Mouse (Mus musculus) C2C12 (cell line): ENCODE measurements around the gene Foxn3. TPM values are rescaled to one million over a fixed set of nuclear protein-coding genes. Genes with fewer than 3 reads are reported as not detected.

Experiments used
- H3K27me3 ChIP-seq: one replicate; pipeline ENCODE4 v1.6.1; 2011; ENCODE audit not compliant: control insufficient read depth, insufficient read depth, insufficient read length
- H3K36me3 ChIP-seq: one replicate; pipeline ENCODE4 v1.6.1; 2011; ENCODE audit not compliant: control insufficient read depth, insufficient read depth
- H3K4me3 ChIP-seq: one replicate; pipeline ENCODE4 v1.5.1; 2011; ENCODE audit warnings: mild to moderate bottlenecking, control low read depth; ENCODE audit not compliant: poor library complexity, insufficient read depth, severe bottlenecking
- H3K79me2 ChIP-seq: one replicate; pipeline ENCODE4 v1.6.1; 2011; ENCODE audit not compliant: control insufficient read depth, insufficient read depth
- H3K79me3 ChIP-seq: one replicate; pipeline ENCODE4 v1.6.1; 2011; ENCODE audit warnings: low read depth, control low read depth
- H3ac ChIP-seq: one replicate; pipeline ENCODE3; 2011; ENCODE audit warnings: low read depth; ENCODE audit not compliant: control insufficient read depth, insufficient read length
- CEBPB ChIP-seq: IDR thresholded peaks from one replicate; pipeline ENCODE4 v1.6.1; 2011; ENCODE audit warnings: low read depth, mild to moderate bottlenecking, control low read depth, moderate library complexity
- CTCF ChIP-seq: IDR thresholded peaks from one replicate; pipeline ENCODE4 v1.5.1; 2011; ENCODE audit not compliant: control insufficient read depth, insufficient read depth, insufficient read length
- FOSL1 ChIP-seq: IDR thresholded peaks from one replicate; pipeline ENCODE4 v1.8.0; 2011; ENCODE audit warnings: mild to moderate bottlenecking, low read length; ENCODE audit not compliant: poor library complexity, insufficient read depth, severe bottlenecking
- MAX ChIP-seq: IDR thresholded peaks from one replicate; pipeline ENCODE4 v1.6.1; 2011; ENCODE audit warnings: mild to moderate bottlenecking, control low read depth
- MYOD1 ChIP-seq: IDR thresholded peaks from one replicate; pipeline ENCODE4 v1.6.1; 2011; ENCODE audit warnings: low read depth; ENCODE audit not compliant: control insufficient read depth, insufficient read length
- MYOG ChIP-seq: IDR thresholded peaks from one replicate; pipeline ENCODE4 v1.6.1; 2011; ENCODE audit not compliant: control insufficient read depth, insufficient read length; ENCODE audit errors: extremely low read depth
- USF1 ChIP-seq: IDR thresholded peaks from one replicate; pipeline ENCODE4 v1.6.1; 2011; ENCODE audit warnings: low read depth, mild to moderate bottlenecking, control low read depth, moderate library complexity
- polyA plus RNA-seq: library from polyadenylated mRNA; unstranded; fragments of >200 nt; fragmentation: generic; extraction: Trizol; gene quantifications from one replicate; pipeline ENCODE4 v1.2.1, GENCODE M21; 2012; ENCODE audit warnings: missing spikeins

The Foxn3 gene
- polyA plus RNA-seq, 1 experiment: 4.2 TPM

DNA sequence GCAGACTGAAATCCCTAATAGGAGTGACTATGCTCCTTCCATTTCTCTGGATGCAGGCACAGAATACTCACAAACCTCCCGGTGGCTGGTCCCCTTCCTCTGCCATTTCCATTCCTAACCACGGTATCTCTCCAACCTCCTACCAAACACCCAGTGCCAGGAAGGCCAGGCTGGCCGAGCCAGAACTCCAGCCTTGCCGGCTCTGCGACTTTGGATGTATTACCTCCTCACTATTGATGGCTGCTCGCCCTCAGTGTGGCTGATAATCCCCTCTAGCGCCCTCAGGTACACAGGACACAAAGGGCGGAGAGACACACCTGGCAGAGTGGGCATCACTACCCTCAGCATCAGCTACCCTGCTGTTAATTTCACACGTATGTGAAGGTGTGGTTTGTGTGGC is 318.7 kb downstream of the Foxn3 start:
- Histone ChIP-seq H3K27me3 (no peaks in the 10 kb centered on the region), H3K36me3 (no peaks in the 10 kb centered on the region), H3K4me3 (no peak overlapping the region), H3K79me2 (no peaks in the 10 kb centered on the region), H3K79me3 (peaks cover 3% of the 10 kb centered on the region), H3ac (no peak overlapping the region)
- TF ChIP-seq CTCF (no peak), USF1 (no peak), MYOG (no peak), MYOD1 (no peak)

- H3K4me3 ChIP-seq: no peak overlapping the region
- H3K79me3 ChIP-seq: peaks cover 3% of the 10 kb centered on the region
- no peaks in the 10 kb centered on the region for H3K36me3 ChIP-seq
- H3ac ChIP-seq: no peak overlapping the region
- no peaks in the 10 kb centered on the region for H3K27me3 ChIP-seq
- H3K79me2 ChIP-seq: no peaks in the 10 kb centered on the region
- TF ChIP-seq MYOD1 (no peak), MYOG (no peak), CEBPB (no peak), USF1 (no peak), FOSL1 (no peak), MAX (no peak), CTCF (no peak)
These were observed 319.1 kb downstream of the Foxn3 start for GRCm38 (mm10) chr12:99244264-99244663.

DNA sequence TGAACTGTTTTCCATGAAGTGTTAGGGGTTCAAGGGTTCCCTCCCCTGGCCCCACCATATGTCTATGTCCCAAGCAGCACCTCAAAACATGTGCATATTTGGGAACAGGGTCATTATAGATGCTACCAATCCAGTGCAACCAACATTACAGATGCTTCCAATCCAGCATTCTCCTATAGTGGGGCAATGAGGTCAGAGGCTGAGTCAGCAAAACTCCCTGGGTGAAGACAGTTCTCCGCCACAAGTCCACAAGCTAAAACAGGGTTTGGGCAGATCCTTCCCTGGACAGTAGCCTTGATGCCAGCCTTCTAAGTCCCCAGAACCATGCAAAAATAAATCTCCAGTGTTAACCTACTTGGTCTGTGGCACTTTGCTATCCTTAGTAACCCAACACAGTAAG is 320.1 kb downstream of the Foxn3 start:
- Histone ChIP-seq H3K36me3 (no peaks in the 10 kb centered on the region), H3ac (no peak overlapping the region), H3K79me2 (no peaks in the 10 kb centered on the region), H3K27me3 (no peaks in the 10 kb centered on the region), H3K79me3 (peaks cover 3% of the 10 kb centered on the region), H3K4me3 (no peak overlapping the region)
- no peak for TF ChIP-seq MAX
- no peak for TF ChIP-seq CEBPB
- no peak for TF ChIP-seq USF1
- no peak for TF ChIP-seq MYOD1
- no peak for TF ChIP-seq MYOG
- TF ChIP-seq CTCF: no peak

DNA sequence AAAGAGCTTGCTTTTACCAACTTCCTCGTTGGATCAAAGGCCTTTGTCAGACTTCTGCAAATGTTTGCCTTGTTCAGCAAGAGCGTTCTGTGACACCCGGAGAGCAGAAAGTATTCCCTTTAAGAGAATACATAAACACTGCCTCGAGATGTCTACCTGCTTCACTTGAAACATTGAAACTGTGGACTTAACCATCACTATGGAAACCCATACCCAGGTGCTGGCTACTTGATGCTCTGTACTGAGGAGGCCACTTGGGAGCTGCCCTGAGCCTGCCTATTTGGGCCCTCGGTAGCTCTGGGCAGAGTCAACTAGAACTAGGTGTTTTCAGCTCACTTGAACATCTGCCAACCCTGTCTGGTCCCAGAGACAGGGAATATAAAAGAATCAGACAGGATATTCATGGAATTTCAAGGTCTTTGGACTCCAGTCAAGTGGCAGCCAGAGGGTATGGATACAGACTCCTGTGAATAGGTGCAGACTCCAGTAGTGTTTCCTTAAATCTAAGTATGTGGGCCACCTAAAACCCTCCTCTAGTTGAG is 323.1 kb downstream of the Foxn3 start:
- Histone ChIP-seq H3K36me3 (no peaks in the 10 kb centered on the region), H3K79me3 (peaks cover 3% of the 10 kb centered on the region), H3ac (no peak overlapping the region), H3K79me2 (no peaks in the 10 kb centered on the region), H3K4me3 (no peak overlapping the region), H3K27me3 (no peaks in the 10 kb centered on the region)
- TF ChIP-seq USF1 (no peak), MYOD1 (no peak), CEBPB (no peak), FOSL1 (no peak), MYOG (no peak), MAX (no peak), CTCF (no peak)

- H3K36me3 ChIP-seq: no peaks in the 10 kb centered on the region
- no peak for TF ChIP-seq CEBPB
- no peak for TF ChIP-seq CTCF
- TF ChIP-seq FOSL1: no peak
- no peak for TF ChIP-seq MYOD1
- no peak for TF ChIP-seq USF1
- no peak for TF ChIP-seq MYOG
- no peak for TF ChIP-seq MAX
- no peaks in the 10 kb centered on the region for H3K27me3 ChIP-seq
- peaks cover 3% of the 10 kb centered on the region for H3K79me3 ChIP-seq
- H3ac ChIP-seq: no peak overlapping the region
- no peaks in the 10 kb centered on the region for H3K79me2 ChIP-seq
- H3K4me3 ChIP-seq: no peak overlapping the region
These were observed 323.6 kb downstream of the Foxn3 start for GRCm38 (mm10) chr12:99239735-99240134.

DNA sequence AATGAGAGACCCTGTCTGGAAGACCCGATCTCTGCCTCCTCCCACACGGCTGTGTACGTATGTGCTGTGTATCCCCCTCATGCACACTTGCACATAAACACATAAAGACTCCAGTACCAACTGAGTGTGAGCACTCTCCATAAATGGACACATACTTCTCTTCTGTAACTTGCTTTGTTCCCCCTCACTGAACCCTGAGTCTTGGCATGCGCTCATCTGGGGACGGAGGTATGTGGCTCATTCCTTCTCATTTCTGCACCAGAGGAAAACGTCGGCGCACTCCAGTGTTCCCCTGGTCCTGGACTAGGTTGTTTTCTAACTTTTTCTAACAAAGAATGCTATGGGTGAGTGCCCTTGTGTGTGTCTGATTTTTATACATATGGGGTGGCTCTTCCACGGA is 325.9 kb downstream of the Foxn3 start:
- H3K79me3 ChIP-seq: no peaks in the 10 kb centered on the region
- H3K27me3 ChIP-seq: no peaks in the 10 kb centered on the region
- no peak for TF ChIP-seq MAX
- no peak for TF ChIP-seq USF1
- TF ChIP-seq CTCF: no peak
- TF ChIP-seq MYOD1: no peak
- TF ChIP-seq CEBPB: no peak

More for the DNA sequence above, 325.9 kb downstream of the Foxn3 start:
- Histone ChIP-seq H3ac (no peak overlapping the region), H3K36me3 (no peaks in the 10 kb centered on the region), H3K4me3 (no peak overlapping the region), H3K79me2 (no peaks in the 10 kb centered on the region)
